ENCODE assay signal across 20 mouse cellular contexts in the genomic region with DNA sequence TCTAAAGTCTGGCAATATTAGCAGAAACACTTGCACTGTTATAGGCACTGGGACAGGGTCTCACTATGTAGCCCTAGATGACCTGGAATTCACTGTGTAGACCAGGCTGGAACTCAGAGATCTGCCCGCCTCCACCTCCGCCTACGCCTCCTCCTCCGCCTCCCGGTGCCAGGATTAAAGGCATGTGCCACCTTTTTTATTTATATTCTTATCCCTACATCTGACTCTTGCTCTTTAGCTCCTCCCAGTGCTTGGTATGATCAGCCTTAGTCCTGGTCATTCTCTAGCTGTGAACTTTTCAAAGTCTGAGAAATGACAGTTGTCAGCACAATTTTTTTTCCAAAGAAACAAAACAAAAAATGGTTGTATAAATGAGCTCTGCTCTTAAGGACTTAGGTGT. TPM values are rescaled to one million over a fixed set of nuclear protein-coding genes. Genes with fewer than 3 reads are reported as not detected.
DNase-seq lines count a peak whose midpoint lies in the region; TF ChIP-seq lines count a peak whose summit lies in the region.
"Had no signal": no experiment of that assay in that cellular context is flagged by ENCODE, and none has a peak within 500 bp of the region (broad histone marks: within the 10 kb centered on the region; RNA-seq: fewer than 3 reads in every experiment).

No protein-coding gene starts in this region.

- TF ChIP-seq CTCF in heart, adult 2 months (IDR thresholded peaks at IDR 0.05) = peak; percentile 45
- no peak for TF ChIP-seq CTCF in thymus, adult 2 months (IDR thresholded peaks at IDR 0.05; ENCODE audit: borderline replicate concordance, control insufficient read depth, extremely low read depth, insufficient read depth, low read length, poor library complexity)

- H3K9ac ChIP-seq in heart, adult 2 months (ENCODE audit: low read depth, low read length) = no peak overlapping the region
- H3K9ac ChIP-seq: forebrain, embryonic 12.5 days; liver, embryonic 15.5 days; neural tube, embryonic 12.5 days had no signal

- no peak for TF ChIP-seq EP300 in heart, adult 2 months (IDR thresholded peaks at IDR 0.05; ENCODE audit: insufficient read depth, low read depth, low read length)

- H3K36me3 ChIP-seq in heart, adult 2 months (ENCODE audit: control insufficient read depth, insufficient read depth, low read length) = no peaks in the 10 kb centered on the region
- no peaks in the 10 kb centered on the region for H3K36me3 ChIP-seq in thymus, adult 2 months (ENCODE audit: control insufficient read depth, insufficient read depth, low read length)
- H3K36me3 ChIP-seq: forebrain, embryonic 12.5 days; liver, embryonic 15.5 days; neural tube, embryonic 12.5 days had no signal

- no peak overlapping the region for H3K27ac ChIP-seq in heart, adult 2 months
- no peak overlapping the region for H3K27ac ChIP-seq in thymus, adult 2 months (ENCODE audit: control insufficient read depth, insufficient read depth, low read length)
- H3K27ac ChIP-seq: forebrain, embryonic 12.5 days; hindbrain, postnatal 0 days; liver, embryonic 15.5 days; neural tube, embryonic 12.5 days had no signal

- intact Hi-C loops in heart, adult 2 months (cut with DNase I) = loop anchor here (5.0 kb wide), 1 partner anchor 500 kb away; no protein-coding TSS in a partner anchor
- intact Hi-C loops in heart, postnatal 14 days (cut with DNase I) = loop anchor here (5.0 to 10.0 kb wide), 2 partner anchors 242 to 490 kb away; partner anchors contain the start of gene Zbtb18

- 70% methylated on average over 5 of the region's 5 CpGs for WGBS in heart, adult 2 months
- 93% methylated on average over 5 of the region's 5 CpGs for whole genome bisulfite sequencing in thymus, adult 2 months

- no peaks in the 10 kb centered on the region for H3K4me1 ChIP-seq in heart, adult 2 months (ENCODE audit: control insufficient read depth, insufficient read depth, low read length)
- H3K4me1 ChIP-seq in thymus, adult 2 months (replicated peaks; ENCODE audit: control insufficient read depth, insufficient read depth, low read length) = no peaks in the 10 kb centered on the region
- H3K4me1 ChIP-seq: liver, embryonic 15.5 days had no signal

- H3K79me2 ChIP-seq in heart, adult 2 months (replicated peaks; ENCODE audit: control insufficient read depth, insufficient read depth, low read length) = no peaks in the 10 kb centered on the region

- TF ChIP-seq POLR2A in heart, adult 2 months (IDR thresholded peaks at IDR 0.05; ENCODE audit: insufficient read depth, low read depth, low read length) = no peak
- TF ChIP-seq POLR2A in thymus, adult 2 months (IDR thresholded peaks at IDR 0.05; ENCODE audit: control insufficient read depth, extremely low read depth, insufficient read depth, low read length, poor library complexity) = no peak

- H3K4me3 ChIP-seq in heart, adult 2 months = no peak overlapping the region
- H3K4me3 ChIP-seq in thymus, adult 2 months (ENCODE audit: control insufficient read depth, insufficient read depth, low read length) = no peak overlapping the region
- H3K4me3 ChIP-seq: forebrain, embryonic 12.5 days; liver, embryonic 15.5 days; neural tube, embryonic 12.5 days had no signal

- no peaks in the 10 kb centered on the region for H3K27me3 ChIP-seq in heart, adult 2 months (ENCODE audit: control insufficient read depth, insufficient read depth, low read length)
- no peaks in the 10 kb centered on the region for H3K27me3 ChIP-seq in thymus, adult 2 months (ENCODE audit: control insufficient read depth, insufficient read depth, low read length)
- H3K27me3 ChIP-seq: forebrain, embryonic 12.5 days; liver, embryonic 15.5 days; neural tube, embryonic 12.5 days had no signal

- no peak for DNase-seq in heart, adult 2 months
- no peak for DNase-seq in heart, postnatal 14 days
- DNase-seq in right cerebral cortex, adult 18-20 months = peak; percentile 25
- no peak for DNase-seq in right cerebral cortex, postnatal 14 days
- DNase-seq in kidney, adult 9 months = peak; percentile 65
- DNase-seq in ovary, postnatal 36 days (ENCODE audit: low spot score) = no peak
- DNase-seq in thymus, adult 2 months = no peak
- DNase-seq: spleen, adult 18-20 months had no signal

RNA-seq across cellular contexts. Expression of gene 1700016C15Rik, which starts 42.6 kb away (rescaled TPM):
- not detected for total RNA-seq in heart, adult 2 months (2021)
- polyA plus RNA-seq in heart, adult 2 months (2012; rRNA removed) = not detected in 2 replicates
- total RNA-seq in heart, postnatal 14 days (2021) = not detected
- polyA plus RNA-seq in thymus, adult 2 months (2012; rRNA removed) = not detected in 2 replicates
- total RNA-seq: heart, adult 8-10 months; heart, postnatal 25 days; hindbrain, postnatal 0 days; layer of hippocampus, adult 8-10 months; megakaryocyte, adult 5-6 weeks; MEL; midbrain, postnatal 0 days had no signal
- polyA plus RNA-seq: cortical plate, adult 2 months; forebrain, embryonic 12.5 days; hindbrain, postnatal 0 days; limb, embryonic 11.5 days; liver, embryonic 15.5 days; midbrain, postnatal 0 days had no signal

Comparison
In these comparisons a context has a peak if more than half of its experiments do, and no peak if none do; other contexts are left out.
1. DNase-seq: peak in right cerebral cortex, adult 18-20 months (single experiment) and kidney, adult 9 months (single experiment); none in heart, adult 2 months (0 of 2), heart, postnatal 14 days (0 of 2), right cerebral cortex, postnatal 14 days (single experiment), ovary, postnatal 36 days (single experiment) and thymus, adult 2 months (single experiment).